In the genomic region with DNA sequence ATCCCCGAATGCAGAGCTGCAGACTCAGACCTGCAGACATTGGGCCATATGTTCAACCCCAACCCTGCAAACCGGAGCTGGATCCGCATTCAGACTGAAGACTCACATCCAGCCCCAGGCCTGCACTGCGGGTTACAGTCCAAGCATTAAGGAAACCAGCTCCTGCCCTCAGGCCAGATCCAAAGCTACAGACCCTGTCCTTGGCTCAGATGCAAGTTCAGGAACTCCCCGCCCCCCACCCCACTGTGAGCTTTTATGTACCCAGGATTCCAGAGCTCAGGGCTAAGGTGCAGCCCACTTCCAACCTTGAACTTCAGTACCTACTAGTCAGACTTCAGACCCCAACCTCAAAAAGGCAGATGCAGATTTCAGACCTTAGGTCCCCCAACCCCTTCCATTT, we compare ENCODE assay signal across 11 mouse cellular contexts. TPM values are rescaled to one million over a fixed set of nuclear protein-coding genes. Genes with fewer than 3 reads are reported as not detected.
DNase-seq lines count a peak whose midpoint lies in the region; ATAC-seq and TF ChIP-seq lines count a peak whose summit lies in the region.
"Had no signal": no experiment of that assay in that cellular context is flagged by ENCODE, and none has a peak within 500 bp of the region (broad histone marks: within the 10 kb centered on the region; RNA-seq: fewer than 3 reads in every experiment).

No protein-coding gene starts in this region.

- peak overlapping the region; percentile 55 for H3K9ac ChIP-seq in forebrain, embryonic 14.5 days (ENCODE audit: low read length)
- H3K9ac ChIP-seq in limb, embryonic 14.5 days (ENCODE audit: low read depth, low read length, severe bottlenecking) = no peak overlapping the region
- no peak overlapping the region; the same call in 1 of the 2 replicates for H3K9ac ChIP-seq in stomach, embryonic 16.5 days (ENCODE audit: low read length)
- H3K9ac ChIP-seq: lung, embryonic 15.5 days had no signal

- no peaks in the 10 kb centered on the region for H3K27me3 ChIP-seq in testis, adult 2 months (ENCODE audit: control insufficient read depth, insufficient read depth, low read length)
- no peaks in the 10 kb centered on the region for H3K27me3 ChIP-seq in forebrain, embryonic 14.5 days (replicated peaks; ENCODE audit: control insufficient read depth, insufficient read depth, low read length)
- H3K27me3 ChIP-seq in limb, embryonic 14.5 days (ENCODE audit: control insufficient read depth, insufficient read depth, low read length) = peaks cover 8% of the 10 kb centered on the region; the same call in 1 of the 2 replicates
- peaks cover 14% of the 10 kb centered on the region; the same call in 1 of the 2 replicates for H3K27me3 ChIP-seq in stomach, embryonic 16.5 days (ENCODE audit: control insufficient read depth, insufficient read depth, low read length)

- peak overlapping the region; percentile 36 for H3K27ac ChIP-seq in testis, adult 2 months (ENCODE audit: control insufficient read depth, insufficient read depth, low read depth, low read length)
- peak overlapping the region; percentile 84 for H3K27ac ChIP-seq in forebrain, embryonic 14.5 days (ENCODE audit: low read depth, low read length)
- no peak overlapping the region for H3K27ac ChIP-seq in limb, embryonic 14.5 days (replicated peaks; ENCODE audit: low read depth, low read length)
- no peak overlapping the region for H3K27ac ChIP-seq in stomach, embryonic 16.5 days (ENCODE audit: low read length)
- H3K27ac ChIP-seq: lung, embryonic 15.5 days had no signal

- TF ChIP-seq POLR2A in testis, adult 2 months (IDR thresholded peaks at IDR 0.05; ENCODE audit: control insufficient read depth, low read depth, low read length) = no peak
- no peak for TF ChIP-seq POLR2A in limb, embryonic 14.5 days (IDR thresholded peaks at IDR 0.05; ENCODE audit: borderline replicate concordance, extremely low read depth, insufficient read depth, insufficient read length)

- no peaks in the 10 kb centered on the region for H3K36me3 ChIP-seq in testis, adult 2 months (ENCODE audit: control insufficient read depth, insufficient read depth, low read length)
- H3K36me3 ChIP-seq in forebrain, embryonic 14.5 days (ENCODE audit: control insufficient read depth, insufficient read depth, low read length) = peaks cover 50% of the 10 kb centered on the region
- no peaks in the 10 kb centered on the region for H3K36me3 ChIP-seq in limb, embryonic 14.5 days (ENCODE audit: control insufficient read depth, insufficient read depth, low read length)
- no peaks in the 10 kb centered on the region for H3K36me3 ChIP-seq in stomach, embryonic 16.5 days (ENCODE audit: control insufficient read depth, insufficient read depth, low read length)
- H3K36me3 ChIP-seq: lung, embryonic 15.5 days had no signal

- H3K4me1 ChIP-seq in testis, adult 2 months (ENCODE audit: control insufficient read depth, insufficient read depth, low read length) = peaks cover 16% of the 10 kb centered on the region
- peaks cover 42% of the 10 kb centered on the region for H3K4me1 ChIP-seq in forebrain, embryonic 14.5 days (ENCODE audit: control insufficient read depth, insufficient read depth, low read length)
- H3K4me1 ChIP-seq in limb, embryonic 14.5 days (ENCODE audit: control insufficient read depth, insufficient read depth, low read length) = no peaks in the 10 kb centered on the region
- peaks cover 7% of the 10 kb centered on the region for H3K4me1 ChIP-seq in stomach, embryonic 16.5 days (ENCODE audit: control insufficient read depth, insufficient read depth, low read length)

- H3K4me2 ChIP-seq in forebrain, embryonic 14.5 days (ENCODE audit: low read length) = peak overlapping the region; percentile 75
- peak overlapping the region; percentile 39 for H3K4me2 ChIP-seq in limb, embryonic 14.5 days (replicated peaks; ENCODE audit: low read depth, low read length, severe bottlenecking)
- H3K4me2 ChIP-seq in stomach, embryonic 16.5 days (ENCODE audit: low read depth, low read length) = peak overlapping the region; percentile 42; the same call in 1 of the 2 replicates

- H3K4me3 ChIP-seq in testis, adult 2 months (ENCODE audit: control insufficient read depth, low read depth, low read length) = peak overlapping the region; percentile 6; the same call in 1 of the 2 replicates
- H3K4me3 ChIP-seq in forebrain, embryonic 14.5 days (ENCODE audit: low read depth, low read length) = peak overlapping the region; percentile 22; the same call in 1 of the 2 replicates
- H3K4me3 ChIP-seq in limb, embryonic 14.5 days (replicated peaks; ENCODE audit: low read length) = no peak overlapping the region
- no peak overlapping the region for H3K4me3 ChIP-seq in stomach, embryonic 16.5 days (replicated peaks; ENCODE audit: low read length)
- H3K4me3 ChIP-seq: lung, embryonic 15.5 days; myocyte had no signal

- no peaks in the 10 kb centered on the region for H3K9me3 ChIP-seq in forebrain, embryonic 14.5 days (replicated peaks; ENCODE audit: control insufficient read depth, low read length)
- H3K9me3 ChIP-seq in limb, embryonic 14.5 days (ENCODE audit: control insufficient read depth, low read length) = no peaks in the 10 kb centered on the region
- H3K9me3 ChIP-seq in stomach, embryonic 16.5 days (replicated peaks; ENCODE audit: control insufficient read depth, low read length) = no peaks in the 10 kb centered on the region
- H3K9me3 ChIP-seq: lung, embryonic 15.5 days had no signal

- no peak for TF ChIP-seq CTCF in testis, adult 2 months (IDR thresholded peaks at IDR 0.05; ENCODE audit: control insufficient read depth, insufficient read depth, insufficient replicate concordance, low read depth, low read length)

- no peak for DNase-seq in testis, postnatal 14 days (ENCODE audit: low spot score)
- DNase-seq in forebrain, embryonic 14.5 days (ENCODE audit: low spot score) = no peak
- no peak for DNase-seq in limb, embryonic 14.5 days (ENCODE audit: low spot score)
- no peak for DNase-seq in adrenal gland, postnatal 4 days (ENCODE audit: low spot score in 2 of 2)
- no peak for DNase-seq in left cerebral cortex, adult 8-10 months (ENCODE audit: low spot score in 2 of 2)
- no peak for DNase-seq in thymus, postnatal 25 days
- DNase-seq: heart, postnatal 14 days had no signal

- ATAC-seq in forebrain, embryonic 14.5 days = no peak
- 0 out of 2 replicates have a peak, but pooled peaks have one; percentile 3 for ATAC-seq in limb, embryonic 14.5 days (ENCODE audit: low FRiP score, low read depth)
- no peak for ATAC-seq in stomach, embryonic 16.5 days (ENCODE audit: insufficient read depth, low FRiP score)

- WGBS in forebrain, embryonic 14.5 days = 2% methylated on average over 5 of the region's 5 CpGs
- WGBS in limb, embryonic 14.5 days = 20% methylated on average over 5 of the region's 5 CpGs
- WGBS in stomach, embryonic 16.5 days = 27% methylated on average over 5 of the region's 5 CpGs

RNA-seq across cellular contexts. Expression of gene Ttyh1, which starts 5.6 kb away (rescaled TPM):
- 59.3 and 70.0 TPM in 2 replicates for polyA plus RNA-seq in testis, adult 2 months (2012; rRNA removed)
- polyA plus RNA-seq in forebrain, embryonic 14.5 days (2014; fragmentation: Nextera tagmentation; extraction: Ambion mirVana) = 61.6 and 68.0 TPM in 2 replicates
- 4.4 and 4.8 TPM in 2 replicates for polyA plus RNA-seq in limb, embryonic 14.5 days (2012; rRNA removed)
- 1.9 and 2.6 TPM in 2 replicates for polyA plus RNA-seq in limb, embryonic 14.5 days (2014; fragmentation: Nextera tagmentation; extraction: Ambion mirVana)
- polyA plus RNA-seq in stomach, embryonic 16.5 days (2015; fragmentation: Nextera tagmentation; extraction: Ambion mirVana) = 8.6 and 10.0 TPM in 2 replicates
- total RNA-seq in adrenal gland, postnatal 4 days (2021) = 10 to 100 TPM; 13.7 to 19.0 TPM
- 100 to 1,000 TPM; 584 to 624 (median 589) TPM for total RNA-seq in left cerebral cortex, adult 8-10 months (2022)

RNA-seq across cellular contexts. Expression of gene Leng8, which starts 12.0 kb away (rescaled TPM):
- polyA plus RNA-seq in testis, adult 2 months (2012; rRNA removed) = 469 and 559 TPM in 2 replicates
- polyA plus RNA-seq in forebrain, embryonic 14.5 days (2014; fragmentation: Nextera tagmentation; extraction: Ambion mirVana) = 43.0 and 59.2 TPM in 2 replicates
- polyA plus RNA-seq in limb, embryonic 14.5 days (2012; rRNA removed) = 365 and 505 TPM in 2 replicates
- 45.8 and 53.6 TPM in 2 replicates for polyA plus RNA-seq in limb, embryonic 14.5 days (2014; fragmentation: Nextera tagmentation; extraction: Ambion mirVana)
- 50.9 and 51.4 TPM in 2 replicates for polyA plus RNA-seq in stomach, embryonic 16.5 days (2015; fragmentation: Nextera tagmentation; extraction: Ambion mirVana)
- total RNA-seq in adrenal gland, postnatal 4 days (2021) = 100 to 1,000 TPM; 209 to 212 TPM
- 100 to 1,000 TPM; 137 to 159 (median 152) TPM for total RNA-seq in left cerebral cortex, adult 8-10 months (2022)

RNA-seq across cellular contexts. Expression of gene Leng9, which starts 25.3 kb away (rescaled TPM):
- polyA plus RNA-seq in testis, adult 2 months (2012; rRNA removed) = 5.1 and 5.7 TPM in 2 replicates
- 3.1 and 3.9 TPM in 2 replicates for polyA plus RNA-seq in forebrain, embryonic 14.5 days (2014; fragmentation: Nextera tagmentation; extraction: Ambion mirVana)
- polyA plus RNA-seq in limb, embryonic 14.5 days (2012; rRNA removed) = 3.6 and 3.9 TPM in 2 replicates
- polyA plus RNA-seq in limb, embryonic 14.5 days (2014; fragmentation: Nextera tagmentation; extraction: Ambion mirVana) = 3.4 and 3.9 TPM in 2 replicates
- polyA plus RNA-seq in stomach, embryonic 16.5 days (2015; fragmentation: Nextera tagmentation; extraction: Ambion mirVana) = 6.0 and 6.3 TPM in 2 replicates
- total RNA-seq in adrenal gland, postnatal 4 days (2021) = 1 to 10 TPM; 8.2 to 9.3 TPM
- 1 to 10 TPM; 5.4 to 7.1 (median 6.5) TPM for total RNA-seq in left cerebral cortex, adult 8-10 months (2022)

RNA-seq across cellular contexts. Expression of gene Cdc42ep5, which starts 39.8 kb away (rescaled TPM):
- 17.9 and 19.2 TPM in 2 replicates for polyA plus RNA-seq in testis, adult 2 months (2012; rRNA removed)
- polyA plus RNA-seq in forebrain, embryonic 14.5 days (2014; fragmentation: Nextera tagmentation; extraction: Ambion mirVana) = 5.6 and 5.9 TPM in 2 replicates
- polyA plus RNA-seq in limb, embryonic 14.5 days (2012; rRNA removed) = 79.3 and 96.0 TPM in 2 replicates
- polyA plus RNA-seq in limb, embryonic 14.5 days (2014; fragmentation: Nextera tagmentation; extraction: Ambion mirVana) = 83.2 and 89.0 TPM in 2 replicates
- polyA plus RNA-seq in stomach, embryonic 16.5 days (2015; fragmentation: Nextera tagmentation; extraction: Ambion mirVana) = 81.9 and 86.4 TPM in 2 replicates
- 10 to 100 TPM; 51.6 to 53.5 TPM for total RNA-seq in adrenal gland, postnatal 4 days (2021)
- 1 to 10 TPM; 1.0 to 2.3 (median 1.6) TPM for total RNA-seq in left cerebral cortex, adult 8-10 months (2022)

Comparison
In these comparisons a context has a peak if more than half of its experiments do, and no peak if none do; other contexts are left out.
1. H3K27ac ChIP-seq: peak in testis, adult 2 months (single experiment) and forebrain, embryonic 14.5 days (single experiment); none in limb, embryonic 14.5 days (single experiment) and stomach, embryonic 16.5 days (single experiment).
2. H3K4me3 ChIP-seq: peak in testis, adult 2 months (single experiment) and forebrain, embryonic 14.5 days (single experiment); none in limb, embryonic 14.5 days (single experiment) and stomach, embryonic 16.5 days (single experiment).
3. Peak in every context shown above with its lines, with median percentiles within 50 percentile points of each other: H3K4me2 ChIP-seq.